Mouse (Mus musculus): ENCODE data around the gene Sec24c. TPM values are rescaled to one million over a fixed set of nuclear protein-coding genes. Genes with fewer than 3 reads are reported as not detected.

Gene Sec24c
- polyA plus RNA-seq, 1 experiment, result 247 TPM

DNA sequence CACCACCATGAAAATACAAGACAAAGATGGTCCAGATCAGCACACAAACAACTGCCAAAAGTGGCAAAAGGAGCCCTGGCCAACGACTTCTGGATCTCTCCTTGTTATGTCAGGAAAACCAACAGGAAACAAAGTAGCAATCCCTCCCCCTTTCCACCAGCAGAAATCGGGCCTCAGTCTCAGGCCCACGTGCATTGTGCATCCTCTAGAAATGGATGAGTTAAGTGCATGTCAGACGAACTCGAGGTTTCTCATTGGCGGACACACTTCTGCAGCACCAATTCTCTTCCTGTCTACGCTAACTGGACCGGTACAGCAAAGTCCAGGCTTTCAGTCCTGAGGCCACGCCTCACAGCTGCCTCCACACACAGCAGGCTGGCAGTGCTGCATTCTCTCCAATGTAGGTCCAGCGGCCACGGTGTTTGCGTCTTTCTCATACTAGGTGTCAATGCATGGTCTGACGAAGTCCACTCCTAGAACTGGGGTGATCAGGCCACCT is 61.8 kb downstream of the Sec24c start:
- TF ChIP-seq GATA1 (IDR thresholded peaks at IDR 0.05; ENCODE audit: low read length), result no peak

- no peak for TF ChIP-seq GATA1 (IDR thresholded peaks at IDR 0.05; ENCODE audit: low read length)
Measured at GRCm38 (mm10) chr14:20737306-20737705, 63.2 kb downstream of the Sec24c start.

- TF ChIP-seq GATA1 (IDR thresholded peaks at IDR 0.05; ENCODE audit: low read length), result no peak
Measured at GRCm38 (mm10) chr14:20738511-20738910, 64.4 kb downstream of the Sec24c start.

- TF ChIP-seq GATA1 (IDR thresholded peaks at IDR 0.05; ENCODE audit: low read length), result no peak
Measured at GRCm38 (mm10) chr14:20741301-20741700, 67.2 kb downstream of the Sec24c start.

GRCm38 (mm10) chr14:20743614-20744013 is 69.5 kb downstream of the Sec24c start:
- no peak for TF ChIP-seq GATA1 (IDR thresholded peaks at IDR 0.05; ENCODE audit: low read length)

Other genes with a start within 250 kb of the Sec24c start
- not detected in 2 replicates for gene Cfap70, start 222.1 kb upstream of the Sec24c start, polyA plus RNA-seq (2012)
- gene Anxa7, start 194.2 kb upstream of the Sec24c start, polyA plus RNA-seq (2012), result 26.6 and 28.3 TPM in 2 replicates
- gene Mss51, start 177.4 kb upstream of the Sec24c start, polyA plus RNA-seq (2012), result 0.09 TPM in 1 of 2 replicates, not detected in the other
- 3.4 and 4.0 TPM in 2 replicates for gene Ppp3cb, start 127.7 kb upstream of the Sec24c start, polyA plus RNA-seq (2012)
- gene Usp54, start 33.2 kb upstream of the Sec24c start, polyA plus RNA-seq (2012), result 0.43 and 0.71 TPM in 2 replicates
- not detected in 2 replicates for gene Myoz1, start 17.8 kb upstream of the Sec24c start, polyA plus RNA-seq (2012)
- 0.08 TPM in 2 replicates for gene Synpo2l, start 6.0 kb upstream of the Sec24c start, polyA plus RNA-seq (2012)
- gene Fut11, start 20.7 kb downstream of the Sec24c start, polyA plus RNA-seq (2012), result 5.8 and 7.4 TPM in 2 replicates
- gene Chchd1, start 28.7 kb downstream of the Sec24c start, polyA plus RNA-seq (2012), result 6.5 and 8.0 TPM in 2 replicates
- 35.2 and 38.9 TPM in 2 replicates for gene Zswim8, start 33.2 kb downstream of the Sec24c start, polyA plus RNA-seq (2012)
- 67.8 and 82.6 TPM in 2 replicates for gene Ndst2, start 60.3 kb downstream of the Sec24c start, polyA plus RNA-seq (2012)
- 26.8 and 38.6 TPM in 2 replicates for gene Camk2g, start 119.8 kb downstream of the Sec24c start, polyA plus RNA-seq (2012)
- not detected in 2 replicates for gene Plau, start 162.4 kb downstream of the Sec24c start, polyA plus RNA-seq (2012)